Mouse (Mus musculus): Measurements from ENCODE around the gene Olfr1427.
"Not testable (repeated sequence)": the region's sequence is repeated elsewhere in the genome, so short reads cannot be mapped to it uniquely, and the experiment has no call there.

The Olfr1427 gene

DNA sequence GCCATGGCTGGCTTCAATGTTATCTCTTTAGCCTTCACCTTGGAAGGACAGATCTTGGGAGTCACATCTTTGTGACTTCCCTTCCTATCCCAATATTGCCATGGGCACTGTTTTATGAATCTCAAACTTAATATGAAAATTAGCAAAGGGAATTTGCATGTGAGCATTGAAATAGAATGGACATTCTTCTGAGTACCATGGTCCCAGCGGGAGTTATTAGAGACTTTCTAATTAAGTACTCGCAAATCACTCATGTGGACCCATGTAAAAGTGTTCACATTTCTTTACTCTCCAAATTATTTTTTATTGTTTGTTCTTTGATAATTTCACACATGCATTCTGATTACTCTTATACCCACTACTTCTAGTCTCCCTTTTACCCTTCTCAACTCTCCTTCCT lies at the start of gene Olfr1427:
Gene Olfr1427, minus strand, starts transcription at position 101 of the 400 bp plus-strand sequence.
- in situ Hi-C loops (cut with MboI; ENCODE audit: unreplicated experiment in 2 of 2): no loop called here

DNA sequence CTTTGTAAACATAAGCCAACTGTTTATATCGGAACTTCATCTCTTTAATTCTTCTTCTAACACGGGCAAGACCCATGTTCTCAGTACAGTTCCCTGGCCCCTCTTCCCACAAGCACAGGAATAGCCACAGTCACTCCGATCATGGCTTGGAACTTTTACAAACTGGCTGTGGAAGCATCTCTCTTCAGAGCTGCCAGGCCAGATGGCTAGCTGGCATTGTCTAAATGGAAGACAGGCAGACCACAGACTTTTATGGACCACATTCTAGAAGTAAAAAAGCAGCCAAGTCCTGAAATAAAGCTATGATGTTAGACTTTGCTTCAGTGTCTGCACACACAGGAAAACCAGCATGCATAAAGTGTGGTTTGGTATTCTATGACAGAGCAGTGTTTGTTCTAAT lies 42.3 kb upstream of the Olfr1427 start:
- in situ Hi-C loops (cut with MboI; ENCODE audit: unreplicated experiment in 2 of 2): loop anchor here (25.0 kb wide), 2 partner anchors 367 to 692 kb away; partner anchors contain the start of genes Dtx4 (in 1 of the 2) and Gm5244 (in 1 of the 2)

GRCm38 (mm10) chr19:12143356-12143755 lies 40.2 kb upstream of the Olfr1427 start:
- in situ Hi-C loops (cut with MboI; ENCODE audit: unreplicated experiment in 2 of 2): loop anchor here (25.0 kb wide), 2 partner anchors 369 to 694 kb away; partner anchors contain the start of genes Dtx4 (in 1 of the 2) and Gm5244 (in 1 of the 2)

- in situ Hi-C loops (cut with MboI; ENCODE audit: unreplicated experiment in 2 of 2): loop anchor here (10.0 to 25.0 kb wide), 5 partner anchors 291 to 703 kb away; partner anchors contain the start of genes Dtx4 (in 1 of the 2), Gm4952 (in 1 of the 2), Gm5244 (in 1 of the 2) and Pfpl (in 1 of the 2)
These were observed 31.2 kb upstream of the Olfr1427 start for GRCm38 (mm10) chr19:12134289-12134688.

- in situ Hi-C loops (cut with MboI; ENCODE audit: unreplicated experiment in 2 of 2): no loop called here
These were observed 20.0 kb upstream of the Olfr1427 start, which contains the start of gene Olfr76 for GRCm38 (mm10) chr19:12123103-12123502. TSS of gene Olfr76 (minus strand) at chr19:12123203.

- in situ Hi-C loops (cut with MboI; ENCODE audit: unreplicated experiment in 2 of 2): no loop called here
These were observed 13.3 kb upstream of the Olfr1427 start for GRCm38 (mm10) chr19:12116464-12116863.

DNA sequence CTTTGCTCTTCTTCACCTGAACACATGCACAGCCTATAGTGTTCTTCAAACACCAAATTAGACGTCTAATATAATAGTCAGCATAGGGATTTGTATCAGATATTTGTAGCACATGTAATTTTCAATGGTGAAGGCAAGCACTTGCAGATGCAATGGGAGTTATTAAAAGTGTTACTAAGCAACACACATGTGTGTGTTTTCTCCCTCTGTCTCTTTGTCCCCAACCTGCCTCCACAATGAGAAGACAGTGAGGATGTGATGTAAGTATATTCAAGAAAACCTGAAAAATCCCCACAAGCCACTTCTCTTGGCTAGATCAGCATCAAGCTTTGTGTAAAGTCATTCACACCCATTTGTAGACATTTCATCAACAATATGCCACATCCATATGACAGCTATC lies 12.7 kb upstream of the Olfr1427 start, which contains the start of gene Olfr1428:
Gene Olfr1428, minus strand, starts transcription at position 101 of the 400 bp plus-strand sequence.
- in situ Hi-C loops (cut with MboI; ENCODE audit: unreplicated experiment in 2 of 2): no loop called here

DNA sequence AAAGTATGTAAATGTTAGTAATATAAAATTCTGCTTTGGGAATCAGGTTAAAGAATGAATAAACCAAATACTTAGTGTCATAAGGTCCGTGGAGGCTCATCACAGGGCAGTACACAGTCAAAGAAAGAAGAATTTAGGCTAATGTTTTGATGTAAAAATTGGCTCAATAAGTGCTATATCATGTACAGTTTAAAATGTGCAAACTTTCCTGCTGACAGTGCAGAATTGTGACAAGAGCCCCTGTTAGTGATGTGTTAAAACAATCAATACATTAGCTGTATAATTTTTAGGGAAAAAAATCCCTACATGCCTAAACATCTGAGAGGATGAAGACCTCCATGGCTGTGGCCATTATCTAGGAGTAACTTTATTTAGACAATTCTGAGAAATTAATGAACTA lies 10.7 kb upstream of the Olfr1427 start:
- in situ Hi-C loops (cut with MboI; ENCODE audit: unreplicated experiment in 2 of 2): no loop called here

DNA sequence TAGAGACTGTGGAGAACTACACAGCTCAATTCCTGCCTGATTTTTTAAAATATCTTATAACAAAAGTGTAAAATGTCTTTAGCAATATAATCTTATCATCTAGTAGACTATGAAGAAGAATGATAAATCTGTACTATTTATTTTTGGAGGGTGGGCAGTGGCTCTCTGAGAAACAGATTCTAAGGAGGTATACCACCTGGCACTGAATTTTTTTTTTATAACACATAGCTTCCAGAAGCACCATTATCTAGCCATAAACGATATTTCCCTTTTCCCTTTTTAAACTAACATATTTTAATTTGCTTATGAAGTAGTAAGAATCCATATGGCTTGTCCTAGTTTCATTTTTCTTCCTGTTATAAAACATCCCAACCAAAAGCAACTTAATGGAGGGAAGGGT lies 1.4 kb upstream of the Olfr1427 start:
- in situ Hi-C loops (cut with MboI; ENCODE audit: unreplicated experiment in 2 of 2): no loop called here

GRCm38 (mm10) chr19:12091913-12092312 lies 11.2 kb downstream of the Olfr1427 start, which contains the start of gene Olfr1426:
TSS of gene Olfr1426 (minus strand) at chr19:12092013.
- in situ Hi-C loops (cut with MboI; ENCODE audit: unreplicated experiment in 2 of 2): no loop called here

DNA sequence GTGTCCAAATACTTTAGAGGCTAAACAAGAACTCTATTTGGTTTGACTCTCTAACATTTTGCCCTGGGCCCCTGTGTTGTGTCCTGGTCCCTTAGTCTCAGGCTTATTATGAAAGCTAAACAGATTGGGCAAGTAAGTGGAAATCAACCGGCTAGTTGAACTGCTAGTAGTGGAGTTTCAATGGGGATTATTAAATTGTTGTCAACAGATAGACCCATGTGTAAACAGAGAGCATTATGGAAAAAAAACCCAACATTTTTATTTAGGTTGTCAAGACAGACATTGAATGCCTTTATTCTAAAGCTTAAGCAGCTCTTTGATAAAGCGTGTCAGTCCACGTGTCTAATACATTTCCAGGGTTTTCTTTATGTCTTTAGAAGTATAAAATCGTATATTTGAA lies 25.5 kb downstream of the Olfr1427 start, which contains the start of gene Olfr1425:
Gene Olfr1425, minus strand, starts transcription at position 101 of the 400 bp plus-strand sequence.
- in situ Hi-C loops (cut with MboI; ENCODE audit: unreplicated experiment in 2 of 2): not testable (repeated sequence)

GRCm38 (mm10) chr19:12069546-12069945 lies 33.6 kb downstream of the Olfr1427 start:
- in situ Hi-C loops (cut with MboI; ENCODE audit: unreplicated experiment in 2 of 2): not testable (repeated sequence)

DNA sequence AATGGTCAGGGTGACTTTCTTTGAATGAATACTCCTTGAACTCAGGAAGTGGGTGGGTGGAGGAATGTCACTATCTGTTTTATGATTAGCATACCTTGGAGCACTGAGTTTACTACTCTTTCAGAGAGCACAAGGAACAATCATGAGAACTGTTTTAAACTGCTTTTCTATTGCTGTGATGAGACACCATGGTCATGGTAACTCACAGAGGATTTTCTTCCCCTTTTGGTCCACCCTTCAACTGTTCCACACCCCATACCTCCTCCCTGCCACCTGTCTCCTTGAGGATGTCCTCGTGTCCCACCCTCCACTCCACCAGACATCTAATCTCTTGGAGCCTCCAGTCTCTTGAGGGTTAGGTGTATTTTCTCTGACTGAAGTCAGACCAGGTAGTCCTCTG lies 35.3 kb downstream of the Olfr1427 start:
- in situ Hi-C loops (cut with MboI; ENCODE audit: unreplicated experiment in 2 of 2): not testable (repeated sequence)

GRCm38 (mm10) chr19:12062582-12062981 lies 40.6 kb downstream of the Olfr1427 start, which contains the start of gene Olfr1424:
TSS of gene Olfr1424 (minus strand) at chr19:12062682.
- in situ Hi-C loops (cut with MboI; ENCODE audit: unreplicated experiment in 2 of 2): not testable (repeated sequence)
